Mouse (Mus musculus) megakaryocyte-erythroid progenitor cell, adult 5-6 weeks (primary cell): Measurements from ENCODE around the gene Gm12800. TPM values are rescaled to one million over a fixed set of nuclear protein-coding genes. Genes with fewer than 3 reads are reported as not detected.
"Not testable (repeated sequence)": the region's sequence is repeated elsewhere in the genome, so short reads cannot be mapped to it uniquely, and the experiment has no call there.

Experiments
- ATAC-seq: replicated peaks from 2 replicates; pipeline ENCODE4 v1.8.0; 2016; ENCODE audit warnings: mild to moderate bottlenecking, inconsistent platforms; ENCODE audit not compliant: severe bottlenecking, poor library complexity, low FRiP score, low TSS enrichment
- total RNA-seq, 2 experiments: library from RNA; stranded (forward) in 1 of 2; stranded (reverse) in 1 of 2; fragments of 200-1000, 215-1000 nt in 1 of 2; fragments of >200 nt in 1 of 2; fragmentation: Nextera tagmentation in 1 of 2; gene quantifications; 2 replicates each; pipeline ENCODE4 v1.2.3; 2014 to 2017

Gm12800 gene
- total RNA-seq (2014; fragmentation: Nextera tagmentation) (not detected in 2 replicates), total RNA-seq (2017) (not detected in 2 replicates)

DNA sequence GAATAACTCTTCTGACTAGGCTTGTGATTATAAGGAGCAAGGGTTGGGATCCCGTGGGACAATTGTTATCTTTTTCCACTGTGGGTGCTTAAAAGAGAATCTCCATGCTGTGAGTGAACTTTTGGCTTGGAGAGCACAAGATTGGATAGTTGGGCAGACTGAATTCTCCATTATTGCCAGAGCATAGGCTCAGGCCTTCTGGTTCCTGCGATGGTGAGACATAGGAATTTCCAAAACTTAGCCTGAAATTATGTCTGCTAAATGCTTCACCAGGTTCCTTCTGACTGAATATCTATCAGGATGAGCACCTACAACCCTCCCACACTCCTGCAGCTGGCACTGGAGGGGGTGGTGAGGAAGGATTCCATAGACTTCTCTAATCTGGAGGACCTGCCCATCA lies at the start of gene Gm12800:
Gene Gm12800, plus strand, starts transcription at position 301 of the 400 bp plus-strand sequence.
- ATAC-seq: not testable (repeated sequence)

DNA sequence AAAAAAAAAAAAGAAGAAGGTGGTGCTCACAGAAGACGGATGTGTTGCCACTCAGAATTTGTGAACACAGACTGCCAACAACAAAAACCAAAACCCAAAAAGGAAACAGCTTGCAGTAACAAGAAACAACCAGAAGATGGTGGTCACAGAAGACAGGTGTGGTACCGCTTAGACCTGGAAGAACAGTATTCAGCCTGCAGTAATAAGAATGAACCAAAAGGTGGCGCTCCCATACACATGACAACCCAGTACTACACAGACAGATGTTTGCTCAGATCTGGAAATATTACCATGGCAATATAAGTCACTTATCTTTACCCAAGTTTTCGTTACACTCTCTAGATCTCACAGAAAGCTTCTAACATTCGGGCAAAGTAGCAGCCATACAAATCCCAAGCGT lies 48.0 kb upstream of the Gm12800 start:
- ATAC-seq: peak; percentile 55; the same call in 1 of the 2 replicates

DNA sequence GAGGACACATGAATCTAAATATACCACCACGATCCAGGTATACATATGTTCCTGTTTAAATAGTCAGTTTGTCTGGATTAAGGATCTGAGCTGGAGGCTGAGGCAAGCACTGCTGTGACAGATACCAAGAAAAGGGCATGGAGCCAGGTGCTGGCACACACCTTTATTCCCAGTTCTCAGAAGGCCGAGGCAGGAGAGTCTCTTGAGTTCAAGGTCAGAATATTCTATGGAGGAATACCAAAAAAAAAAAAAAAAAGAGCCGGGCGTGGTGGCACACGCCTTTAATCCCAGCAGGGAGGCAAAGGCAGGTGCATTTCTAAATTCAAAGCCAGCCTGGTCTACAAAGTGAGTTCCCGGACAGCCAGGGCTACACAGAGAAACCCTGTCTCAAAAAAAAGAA lies 46.6 kb upstream of the Gm12800 start:
- ATAC-seq: no peak

DNA sequence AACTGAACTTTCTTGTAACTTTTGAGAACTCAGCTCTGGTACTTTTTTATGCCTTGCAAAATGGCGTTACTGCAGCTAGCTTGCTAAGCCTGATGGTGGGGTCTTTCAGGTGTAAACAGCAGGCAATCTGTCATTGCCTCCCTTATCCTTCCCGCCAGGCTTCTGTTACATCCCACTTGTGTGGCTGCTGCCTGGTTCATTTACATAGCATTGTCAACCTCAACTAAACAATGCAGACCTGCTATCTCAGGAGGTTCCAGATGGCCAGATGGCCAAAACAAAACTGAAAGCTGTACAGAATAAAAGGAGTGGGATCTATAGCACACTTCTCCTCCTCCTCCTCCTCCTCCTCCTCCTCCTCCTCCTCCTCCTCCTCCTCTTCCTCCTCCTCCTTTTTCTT lies 36.9 kb upstream of the Gm12800 start:
- not testable (repeated sequence) for ATAC-seq

DNA sequence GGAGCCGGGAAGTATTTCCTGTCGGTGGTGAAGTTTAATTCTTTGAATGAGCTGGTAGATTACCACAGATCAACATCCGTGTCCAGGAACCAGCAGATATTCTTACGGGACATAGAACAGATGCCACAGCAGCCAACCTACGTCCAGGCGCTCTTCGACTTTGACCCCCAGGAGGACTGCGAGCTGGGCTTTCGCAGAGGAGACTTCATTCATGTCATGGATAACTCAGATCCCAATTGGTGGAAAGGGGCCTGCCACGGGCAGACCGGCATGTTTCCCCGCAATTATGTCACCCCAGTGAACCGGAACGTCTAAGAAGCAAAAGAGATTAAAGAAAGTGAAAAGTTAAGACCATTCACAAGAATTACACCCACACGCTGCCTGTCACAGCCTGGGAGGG lies 33.2 kb upstream of the Gm12800 start:
- not testable (repeated sequence) for ATAC-seq

DNA sequence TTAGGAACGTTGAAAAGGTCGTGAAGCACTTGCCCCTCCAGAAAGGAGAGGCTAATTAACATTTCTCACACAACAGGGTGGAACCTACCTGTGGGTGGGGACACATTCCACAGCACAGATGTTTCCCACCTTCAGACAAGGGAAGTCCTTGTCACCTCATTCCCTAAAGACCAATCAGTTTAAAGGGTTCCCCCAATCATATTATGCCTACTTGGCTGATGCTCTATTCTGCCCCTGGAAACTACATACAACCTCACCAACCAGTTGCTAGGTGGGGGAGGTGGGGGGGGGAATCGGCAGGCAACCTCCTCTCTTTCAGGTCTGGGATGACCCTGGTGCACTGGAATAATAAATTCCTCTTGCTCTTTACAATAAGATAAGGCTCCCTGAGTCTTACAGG lies 25.3 kb upstream of the Gm12800 start:
- ATAC-seq: no peak

DNA sequence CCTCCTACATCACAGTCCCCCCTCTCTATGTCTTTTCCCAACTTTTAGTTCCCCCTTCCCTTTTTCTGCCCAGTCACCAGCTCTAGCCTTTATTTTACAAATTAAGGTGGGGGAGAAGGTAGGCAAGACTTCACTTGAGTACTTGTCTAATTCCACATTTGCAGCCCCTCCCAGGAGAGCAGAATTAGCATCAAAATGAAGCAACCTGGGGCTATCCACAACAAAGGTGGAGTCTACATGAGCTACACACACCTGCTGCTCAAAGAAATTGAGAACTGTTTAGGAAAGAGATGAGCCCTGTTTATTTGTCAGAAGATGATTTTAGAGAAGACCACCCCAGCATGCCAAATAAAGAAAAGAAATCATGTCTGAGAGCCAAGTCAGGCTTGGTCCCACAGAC lies 19.5 kb upstream of the Gm12800 start:
- ATAC-seq: no peak

DNA sequence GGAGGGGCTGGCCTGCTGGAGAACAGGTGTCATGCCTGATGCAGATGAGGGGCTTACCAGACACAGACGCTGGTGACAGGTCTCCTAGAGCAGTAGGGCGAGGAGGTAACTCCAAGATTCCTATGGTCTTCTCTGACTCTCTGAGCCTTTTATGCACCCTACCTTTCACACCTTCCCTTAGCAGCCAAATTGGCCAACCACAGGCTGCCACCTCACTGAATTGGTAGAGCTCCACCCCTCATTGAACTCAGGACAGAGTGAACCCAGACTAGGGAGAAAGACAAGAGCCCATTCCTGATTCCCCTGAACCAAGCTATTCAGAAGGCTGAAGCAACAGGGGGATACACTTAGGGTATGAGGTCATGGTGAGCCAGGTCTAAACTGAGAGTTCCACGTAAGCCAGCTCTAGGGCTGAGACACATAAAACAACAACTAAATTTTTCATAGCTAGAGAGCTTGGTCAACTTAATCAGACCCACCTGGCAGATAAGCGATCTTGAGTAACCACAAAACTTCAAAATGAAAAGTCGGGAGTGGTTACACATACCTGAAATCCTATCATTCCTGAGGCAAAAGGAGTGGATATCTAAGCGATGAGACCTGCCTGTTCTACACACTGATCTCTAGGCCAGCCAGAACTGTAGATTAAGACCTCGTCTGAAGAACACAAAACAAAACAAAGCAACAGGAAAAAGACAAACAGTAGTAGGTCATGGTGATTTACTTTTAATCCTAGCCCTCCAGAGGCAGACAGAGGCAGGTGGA lies 15.1 kb upstream of the Gm12800 start, which contains the start of gene C130073F10Rik:
Gene C130073F10Rik, minus strand, starts transcription at position 134 of the 765 bp plus-strand sequence.
- no peak for ATAC-seq

DNA sequence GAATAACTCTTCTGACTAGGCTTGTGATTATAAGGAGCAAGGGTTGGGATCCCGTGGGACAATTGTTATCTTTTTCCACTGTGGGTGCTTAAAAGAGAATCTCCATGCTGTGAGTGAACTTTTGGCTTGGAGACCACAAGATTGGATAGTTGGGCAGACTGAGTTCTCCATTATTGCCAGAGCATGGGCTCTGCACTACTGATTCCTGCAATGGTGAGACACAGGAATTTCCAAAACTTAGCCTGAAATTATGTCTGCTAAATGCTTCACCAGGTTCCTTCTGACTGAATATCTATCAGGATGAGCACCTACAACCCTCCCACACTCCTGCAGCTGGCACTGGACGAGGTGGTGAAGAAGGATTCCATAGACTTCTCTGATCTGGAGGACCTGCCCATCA lies 31.2 kb downstream of the Gm12800 start, which contains the start of gene Gm12794:
Gene Gm12794, plus strand, starts transcription at position 301 of the 400 bp plus-strand sequence.
- ATAC-seq: not testable (repeated sequence)

Other genes starting within 250 kb of the Gm12800 start
- not detected in 2 replicates for gene Lepr, start 191.7 kb upstream of the Gm12800 start, total RNA-seq (2014; fragmentation: Nextera tagmentation)
- gene Lepr, start 191.7 kb upstream of the Gm12800 start, total RNA-seq (2017): 0.11 TPM in 1 of 2 replicates, not detected in the other
- not detected in 2 replicates for gene B020004J07Rik, start 65.1 kb upstream of the Gm12800 start, total RNA-seq (2014; fragmentation: Nextera tagmentation)
- not detected in 2 replicates for gene B020004J07Rik, start 65.1 kb upstream of the Gm12800 start, total RNA-seq (2017)
- not detected in 2 replicates for gene C130073F10Rik, start 15.3 kb upstream of the Gm12800 start, total RNA-seq (2014; fragmentation: Nextera tagmentation)
- not detected in 2 replicates for gene C130073F10Rik, start 15.3 kb upstream of the Gm12800 start, total RNA-seq (2017)
- not detected in 2 replicates for gene Gm12794, start 31.3 kb downstream of the Gm12800 start, total RNA-seq (2014; fragmentation: Nextera tagmentation)
- gene Gm12794, start 31.3 kb downstream of the Gm12800 start, total RNA-seq (2017): not detected in 2 replicates
- not detected in 2 replicates for gene Gm12790, start 71.9 kb downstream of the Gm12800 start, total RNA-seq (2014; fragmentation: Nextera tagmentation)
- not detected in 2 replicates for gene Gm12790, start 71.9 kb downstream of the Gm12800 start, total RNA-seq (2017)
- gene Gm12789, start 77.5 kb downstream of the Gm12800 start, total RNA-seq (2014; fragmentation: Nextera tagmentation): not detected in 2 replicates
- not detected in 2 replicates for gene Gm12789, start 77.5 kb downstream of the Gm12800 start, total RNA-seq (2017)
- 15.6 and 18.0 TPM in 2 replicates for gene Pde4b, start 178.4 kb downstream of the Gm12800 start, total RNA-seq (2014; fragmentation: Nextera tagmentation)
- 23.9 and 31.7 TPM in 2 replicates for gene Pde4b, start 178.4 kb downstream of the Gm12800 start, total RNA-seq (2017)